Mouse (Mus musculus) limb, embryonic 11.5 days (tissue): Measurements from ENCODE around the gene Sh3pxd2a. TPM values are rescaled to one million over a fixed set of nuclear protein-coding genes. Genes with fewer than 3 reads are reported as not detected.
A peak's percentile ranks its signal among the peaks of the same experiment; 100 is the strongest.

Experiments
- ATAC-seq: fragments of 200-750 bp; cut with Nextera tagmentation; 2 replicates; pipeline ENCODE4 v1.8.0; 2017; ENCODE audit warnings: low read depth; ENCODE audit not compliant: insufficient number of reproducible peaks, low FRiP score, low TSS enrichment
- DNase-seq: peaks from one replicate; pipeline ENCODE4 v3.0.0-alpha.2; 2015; ENCODE audit warnings: low spot score
- H3K27ac ChIP-seq: fragments of 300-500 bp; sonication (generic); replicated peaks from 2 replicates; pipeline ENCODE4 v1.5.1; 2014; ENCODE audit warnings: low read depth, mild to moderate bottlenecking, low read length
- H3K27me3 ChIP-seq: fragments of 300-500 bp; sonication (generic); 2 replicates; pipeline ENCODE4 v1.6.1; 2014; ENCODE audit warnings: mild to moderate bottlenecking, low read length, mixed read lengths; ENCODE audit not compliant: control insufficient read depth, insufficient read depth
- H3K36me3 ChIP-seq: fragments of 300-500 bp; sonication (generic); 2 replicates; pipeline ENCODE4 v1.6.1; 2014; ENCODE audit warnings: mild to moderate bottlenecking, low read length, moderate library complexity, mixed read lengths; ENCODE audit not compliant: control insufficient read depth, insufficient read depth
- H3K4me1 ChIP-seq: fragments of 300-500 bp; sonication (generic); 2 replicates; pipeline ENCODE4 v1.6.1; 2014; ENCODE audit warnings: low read length, mixed read lengths; ENCODE audit not compliant: control insufficient read depth, insufficient read depth
- H3K4me2 ChIP-seq: fragments of 300-500 bp; sonication (generic); 2 replicates; pipeline ENCODE4 v1.6.1; 2014; ENCODE audit warnings: low read depth, mild to moderate bottlenecking, moderate library complexity; ENCODE audit not compliant: severe bottlenecking
- H3K4me3 ChIP-seq: fragments of 300-500 bp; sonication (generic); 2 replicates; pipeline ENCODE4 v1.5.1; 2014; ENCODE audit warnings: low read depth, low read length
- H3K9ac ChIP-seq: fragments of 300-500 bp; sonication (generic); 2 replicates; pipeline ENCODE4 v1.6.1; 2014; ENCODE audit warnings: mild to moderate bottlenecking, low read length
- H3K9me3 ChIP-seq: fragments of 300-500 bp; sonication (generic); 2 replicates; pipeline ENCODE4 v1.6.1; 2016; ENCODE audit warnings: low read length; ENCODE audit not compliant: control insufficient read depth
- WGBS: fragments of 180-500 bp; shearing (Covaris S2); extraction: QIAGEN DNeasy Blood & Tissue Kit; methylation state at CpG from one replicate; pipeline ENCODE4 v1.1.7; 2014; 5-methylcytosine and 5-hydroxymethylcytosine counted together
- polyA plus RNA-seq: library from polyadenylated mRNA; unstranded; fragments of >200 nt; fragmentation: Nextera tagmentation; extraction: Ambion mirVana; gene quantifications from 2 replicates; pipeline ENCODE4 v1.2.1, GENCODE M21; 2014

The Sh3pxd2a gene
- polyA plus RNA-seq, 1 experiment from 2014 or later = 10.4 TPM

DNA sequence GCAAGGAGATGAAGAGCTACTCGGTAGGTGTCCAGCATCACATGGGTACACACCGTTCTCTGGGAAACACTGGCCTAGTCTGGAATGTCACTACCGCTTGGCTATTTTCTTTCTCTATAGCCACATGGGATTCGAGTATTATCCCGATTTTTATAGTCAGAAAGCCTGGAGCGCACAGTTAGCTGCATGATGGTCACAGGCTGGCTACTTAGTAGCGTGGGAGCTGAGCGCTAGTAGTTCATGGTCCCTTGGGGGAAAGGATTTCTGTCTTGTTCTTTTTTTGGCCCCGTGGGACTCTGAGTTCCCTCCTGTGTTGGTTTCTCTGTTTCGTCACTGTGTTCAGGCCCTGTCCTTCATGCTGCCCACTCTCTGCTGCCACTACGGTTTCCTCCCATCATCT, 166.1 kb downstream of the Sh3pxd2a start:
- Histone ChIP-seq H3K36me3 (peaks cover 5% of the 10 kb centered on the region; the same call in 1 of the 2 replicates), H3K27ac (no peak overlapping the region), H3K4me1 (peaks cover 28% of the 10 kb centered on the region), H3K9ac (no peak overlapping the region), H3K4me3 (no peak overlapping the region), H3K27me3 (no peaks in the 10 kb centered on the region), H3K9me3 (no peaks in the 10 kb centered on the region), H3K4me2 (no peak overlapping the region)
- WGBS = 93% methylated on average over 11 of the region's 11 CpGs
- ATAC-seq = no peak
- DNase-seq = no peak

DNA sequence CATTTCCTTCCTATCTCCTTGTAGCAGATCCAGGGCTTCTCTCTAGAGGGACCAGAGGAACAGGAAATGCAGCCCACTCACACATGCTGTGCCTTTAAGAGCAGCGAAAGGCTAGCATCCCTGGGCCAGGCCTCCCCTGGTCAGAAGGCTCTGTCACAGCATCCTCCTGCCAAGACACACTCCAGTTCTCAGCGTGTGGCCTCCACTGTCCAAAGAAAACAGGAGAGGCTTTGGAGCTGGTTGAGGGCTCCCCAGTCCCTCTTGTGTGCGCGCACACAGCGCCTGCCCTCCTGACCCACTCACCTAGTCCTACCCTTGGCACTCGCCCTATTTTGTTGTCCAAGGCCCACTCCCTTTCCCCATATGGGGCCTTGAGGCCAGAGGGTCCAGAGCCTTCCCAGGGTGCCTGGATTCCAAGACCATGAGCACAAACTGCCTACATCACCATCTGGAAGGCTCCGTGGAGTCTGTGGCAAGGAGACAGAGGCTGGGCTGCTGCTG, 171.7 kb downstream of the Sh3pxd2a start:
- H3K27me3 ChIP-seq = no peaks in the 10 kb centered on the region
- no peak overlapping the region for H3K9ac ChIP-seq
- H3K4me3 ChIP-seq = no peak overlapping the region
- no peak overlapping the region for H3K27ac ChIP-seq
- DNase-seq = no peak
- ATAC-seq = no peak
- no peaks in the 10 kb centered on the region for H3K9me3 ChIP-seq
- no peak overlapping the region for H3K4me2 ChIP-seq
- H3K36me3 ChIP-seq = no peaks in the 10 kb centered on the region
- H3K4me1 ChIP-seq = peaks cover 24% of the 10 kb centered on the region
- WGBS = 57% methylated on average over 7 of the region's 7 CpGs

DNA sequence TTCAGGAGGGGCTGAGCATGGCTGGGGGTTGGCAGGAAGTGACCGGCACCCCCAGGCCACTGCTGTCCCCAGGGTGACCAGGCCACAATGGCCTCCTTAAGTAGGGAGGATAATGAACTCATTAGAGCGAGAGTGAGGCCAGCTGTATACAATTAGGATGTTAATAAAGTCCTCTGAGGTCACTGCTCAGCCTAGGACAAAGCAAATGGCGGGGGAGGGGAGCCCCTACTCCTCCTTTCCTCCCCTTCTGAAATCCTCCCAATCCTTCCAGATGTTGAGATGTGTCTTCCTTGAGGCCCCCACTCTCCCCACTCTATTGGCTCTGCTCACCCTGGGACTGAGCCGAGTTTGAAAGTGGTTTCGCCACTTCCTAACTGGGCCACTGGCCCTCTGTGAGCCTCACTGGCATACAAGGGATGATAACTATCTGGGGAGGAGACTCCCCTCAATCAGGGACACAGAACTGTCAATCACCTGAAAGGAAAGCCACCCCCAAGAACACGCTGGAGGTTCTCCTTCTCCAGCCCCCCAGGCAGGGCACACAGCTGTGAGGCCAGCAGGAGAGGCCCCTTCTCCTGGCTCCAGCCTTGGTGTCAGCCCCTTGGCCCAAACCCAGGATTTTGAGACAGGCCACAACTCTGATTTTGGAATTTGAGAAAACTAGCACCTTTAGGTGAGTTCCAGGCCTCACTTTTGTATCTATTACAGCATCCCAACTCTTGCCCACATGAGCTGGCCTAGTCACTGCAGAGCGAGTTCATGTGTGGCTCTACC, 172.7 kb downstream of the Sh3pxd2a start:
- Histone ChIP-seq H3K4me3 (no peak overlapping the region), H3K4me2 (no peak overlapping the region), H3K36me3 (no peaks in the 10 kb centered on the region), H3K4me1 (peaks cover 27% of the 10 kb centered on the region), H3K9ac (peak overlapping the region; percentile 9; the same call in 1 of the 2 replicates), H3K27ac (no peak overlapping the region; the same call in 1 of the 2 replicates), H3K27me3 (no peaks in the 10 kb centered on the region), H3K9me3 (no peaks in the 10 kb centered on the region)
- 27% methylated on average over 7 of the region's 7 CpGs for WGBS
- ATAC-seq (peak; percentile 58; the same call in 1 of the 2 replicates), DNase-seq (peak; percentile 53)

DNA sequence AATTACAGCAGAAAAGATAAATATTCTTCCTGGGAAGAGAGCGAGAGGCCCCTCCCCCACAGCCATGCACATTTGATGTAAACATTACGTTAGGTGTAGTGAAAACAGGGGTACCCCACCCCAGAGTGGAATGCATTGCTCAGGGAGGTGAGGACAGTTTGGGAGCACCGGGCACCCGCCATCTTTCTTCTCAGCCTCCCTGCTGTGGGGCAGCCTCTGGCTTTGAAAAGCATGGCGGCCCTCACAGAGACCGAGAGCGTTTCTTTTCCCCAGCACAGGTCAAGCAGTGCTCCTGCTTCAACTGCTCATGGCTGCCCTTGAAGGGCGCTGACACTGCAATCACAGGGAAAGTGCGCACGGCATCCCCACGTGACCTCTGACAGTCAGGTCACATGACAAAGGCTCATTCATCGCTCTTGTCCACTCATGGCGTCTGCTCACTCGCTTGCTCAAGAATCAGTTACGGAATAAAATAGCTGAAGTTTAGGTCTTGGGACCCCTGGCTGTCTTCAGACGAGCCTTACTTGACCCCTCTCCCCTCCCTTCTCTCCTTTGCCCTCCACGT, 177.2 kb downstream of the Sh3pxd2a start:
- ATAC-seq = no peak
- H3K36me3 ChIP-seq = peaks cover 4% of the 10 kb centered on the region; the same call in 1 of the 2 replicates
- no peak overlapping the region for H3K4me2 ChIP-seq
- no peak for DNase-seq
- H3K27me3 ChIP-seq = no peaks in the 10 kb centered on the region
- no peak overlapping the region for H3K27ac ChIP-seq
- 79% methylated on average over 17 of the region's 17 CpGs for WGBS
- peaks cover 20% of the 10 kb centered on the region for H3K4me1 ChIP-seq
- H3K4me3 ChIP-seq = no peak overlapping the region
- no peaks in the 10 kb centered on the region for H3K9me3 ChIP-seq
- no peak overlapping the region for H3K9ac ChIP-seq

DNA sequence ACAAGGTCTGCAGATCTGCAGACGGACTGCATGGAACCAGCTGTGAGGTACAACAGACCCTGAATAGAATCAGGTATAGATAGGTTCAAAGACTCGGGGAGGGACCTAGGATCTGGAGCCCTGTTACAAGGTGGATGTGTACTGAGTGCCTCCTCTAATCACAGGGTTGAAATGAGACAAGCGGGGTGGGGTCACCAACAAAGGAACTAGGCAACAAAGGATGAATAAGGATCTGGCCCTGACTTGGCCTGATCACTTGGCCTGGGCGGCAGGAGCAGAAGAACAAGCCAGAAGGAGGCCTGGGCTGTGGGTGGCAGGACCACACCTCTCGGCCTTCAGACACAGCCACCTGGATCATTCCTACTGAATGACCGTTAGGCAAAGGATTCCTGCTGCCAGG, 178.6 kb downstream of the Sh3pxd2a start:
- DNase-seq (no peak), ATAC-seq (no peak)
- Histone ChIP-seq H3K27ac (no peak overlapping the region), H3K4me1 (peaks cover 6% of the 10 kb centered on the region; the same call in 1 of the 2 replicates), H3K9ac (no peak overlapping the region), H3K9me3 (no peaks in the 10 kb centered on the region), H3K4me2 (no peak overlapping the region), H3K36me3 (peaks cover 4% of the 10 kb centered on the region; the same call in 1 of the 2 replicates), H3K27me3 (no peaks in the 10 kb centered on the region), H3K4me3 (no peak overlapping the region)
- WGBS = 88% methylated on average over 6 of the region's 6 CpGs

DNA sequence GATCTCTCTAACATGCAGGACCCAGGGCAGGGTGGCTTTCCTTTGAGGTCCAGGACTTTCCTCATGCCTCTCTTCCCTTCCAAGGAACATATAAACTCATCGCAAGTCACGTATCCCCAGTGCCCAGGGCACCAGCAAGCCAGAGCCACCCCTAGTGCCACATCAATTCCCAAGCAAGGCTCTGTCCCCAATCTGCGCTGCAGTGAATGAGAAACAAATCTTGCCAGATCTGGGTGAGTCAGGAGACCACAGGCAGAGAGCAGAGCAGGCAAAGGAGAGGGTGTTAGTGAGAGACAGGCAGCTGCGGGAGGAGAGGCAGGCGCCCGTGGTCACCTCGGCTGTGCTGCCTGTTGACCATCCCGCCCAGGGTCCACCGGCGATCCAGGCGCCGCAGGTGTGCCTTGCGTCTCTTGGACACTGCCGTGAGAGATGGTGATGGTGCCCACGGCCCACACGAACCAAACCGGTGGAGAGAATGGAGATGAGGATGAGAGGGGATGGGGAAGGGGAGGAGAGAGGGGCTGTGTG, 181.4 kb downstream of the Sh3pxd2a start:
- Histone ChIP-seq H3K9ac (no peak overlapping the region), H3K36me3 (peaks cover 6% of the 10 kb centered on the region), H3K9me3 (no peaks in the 10 kb centered on the region), H3K4me1 (peaks cover 3% of the 10 kb centered on the region; the same call in 1 of the 2 replicates), H3K4me2 (no peak overlapping the region), H3K4me3 (no peak overlapping the region), H3K27me3 (no peaks in the 10 kb centered on the region), H3K27ac (no peak overlapping the region)
- WGBS = 95% methylated on average over 17 of the region's 17 CpGs
- DNase-seq (no peak), ATAC-seq (no peak)

DNA sequence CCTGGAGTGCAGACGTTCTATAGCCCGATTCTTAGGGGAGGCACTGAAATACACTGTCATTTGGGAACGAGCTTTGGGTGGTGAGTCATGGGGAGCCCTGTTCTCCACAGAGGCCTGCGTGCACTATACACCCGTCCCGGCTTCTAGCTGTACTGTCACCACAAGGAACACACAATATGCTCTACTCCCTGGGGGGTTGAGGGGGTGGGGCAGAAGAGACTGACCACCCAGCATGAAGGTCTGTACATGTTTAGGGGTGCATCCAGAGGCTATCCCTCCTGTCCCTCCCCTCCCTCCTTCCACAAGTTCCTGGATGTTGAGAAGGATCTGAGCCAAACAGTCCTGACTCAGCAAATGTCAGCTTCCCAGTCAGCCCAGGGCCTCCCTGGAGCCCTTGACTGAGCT, 182.1 kb downstream of the Sh3pxd2a start:
- ATAC-seq (no peak), DNase-seq (no peak)
- H3K27ac ChIP-seq = no peak overlapping the region
- no peak overlapping the region for H3K4me3 ChIP-seq
- H3K4me2 ChIP-seq = no peak overlapping the region
- WGBS = 82% methylated on average over 6 of the region's 6 CpGs
- no peaks in the 10 kb centered on the region for H3K27me3 ChIP-seq
- no peaks in the 10 kb centered on the region for H3K9me3 ChIP-seq
- no peaks in the 10 kb centered on the region; the same call in 1 of the 2 replicates for H3K4me1 ChIP-seq
- H3K36me3 ChIP-seq = peaks cover 6% of the 10 kb centered on the region
- H3K9ac ChIP-seq = no peak overlapping the region

DNA sequence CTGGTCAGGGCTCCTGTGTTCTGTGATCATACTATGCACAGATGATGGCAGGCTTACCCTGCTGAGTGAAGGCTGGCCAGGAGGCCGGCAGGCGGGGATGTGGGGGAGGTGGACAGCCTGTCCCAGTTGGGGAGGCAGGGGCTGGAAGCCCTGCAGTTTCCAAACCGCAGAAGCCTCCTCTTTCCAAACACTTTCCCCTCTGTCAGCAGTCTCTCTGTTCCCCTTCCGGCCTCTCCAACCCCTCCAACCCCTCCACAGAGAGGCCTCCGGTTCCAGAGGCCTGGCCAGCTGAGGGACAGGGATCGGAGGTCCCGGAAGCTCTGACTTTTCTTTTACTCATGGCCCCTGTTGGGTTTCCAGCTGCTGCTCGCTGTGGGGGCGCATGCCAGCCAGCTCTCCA, 183.3 kb downstream of the Sh3pxd2a start:
- H3K4me2 ChIP-seq = no peak overlapping the region
- no peak for ATAC-seq
- no peak overlapping the region for H3K27ac ChIP-seq
- H3K9me3 ChIP-seq = no peaks in the 10 kb centered on the region
- peaks cover 11% of the 10 kb centered on the region for H3K36me3 ChIP-seq
- DNase-seq = no peak
- H3K27me3 ChIP-seq = no peaks in the 10 kb centered on the region
- H3K4me1 ChIP-seq = no peaks in the 10 kb centered on the region
- WGBS = 83% methylated on average over 9 of the region's 9 CpGs
- H3K9ac ChIP-seq = no peak overlapping the region
- H3K4me3 ChIP-seq = no peak overlapping the region
